Comparison of ENCODE assay signal across 25 mouse cellular contexts in the genomic region with DNA sequence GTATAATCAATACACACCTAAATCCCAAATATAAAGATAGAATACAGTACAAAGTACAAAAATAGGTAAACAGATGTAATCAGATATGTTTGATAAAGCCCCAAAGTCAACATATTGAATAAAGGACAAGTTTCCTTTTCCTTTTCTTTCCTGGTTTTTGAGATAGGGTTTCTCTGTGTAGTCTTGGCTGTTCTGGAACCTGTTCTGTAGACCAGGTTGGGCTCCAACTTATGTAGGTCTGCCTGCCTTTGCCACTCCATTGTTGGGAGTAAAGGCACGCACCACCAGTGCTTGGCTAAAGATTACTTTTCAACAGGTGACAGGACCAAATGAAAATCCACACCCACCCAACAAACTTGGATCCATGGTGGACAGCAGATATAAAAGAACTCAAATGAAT. TPM values are rescaled to one million over a fixed set of nuclear protein-coding genes. Genes with fewer than 3 reads are reported as not detected.
"Had no signal": no experiment of that assay in that cellular context is flagged by ENCODE, and none has a peak within 500 bp of the region (broad histone marks: within the 10 kb centered on the region; RNA-seq: fewer than 3 reads in every experiment).

No protein-coding gene starts in this region.

- H3K27ac ChIP-seq: liver, embryonic 12.5 days; liver, embryonic 14.5 days; midbrain, embryonic 10.5 days; midbrain, embryonic 12.5 days; neural tube, embryonic 13.5 days; neural tube, embryonic 15.5 days had no signal

- H3K36me3 ChIP-seq: liver, embryonic 12.5 days; midbrain, embryonic 10.5 days; midbrain, embryonic 12.5 days; neural tube, embryonic 13.5 days; neural tube, embryonic 15.5 days had no signal

- H3K4me2 ChIP-seq: liver, embryonic 12.5 days; lung, embryonic 14.5 days; midbrain, embryonic 12.5 days; neural tube, embryonic 13.5 days; neural tube, embryonic 15.5 days had no signal

- DNase-seq: lung, adult 18-20 months; lung, embryonic 14.5 days; lung, postnatal 4 days; midbrain, embryonic 14.5 days; retina, postnatal 1 day; right cerebral cortex, adult 18-20 months; right cerebral cortex, postnatal 25 days; right cerebral cortex, postnatal 4 days; spleen, adult 18-20 months; thymus, adult 18-20 months; thymus, postnatal 14 days; thymus, postnatal 36 days had no signal

- H3K9ac ChIP-seq: liver, embryonic 12.5 days; liver, embryonic 14.5 days; lung, embryonic 14.5 days; midbrain, embryonic 12.5 days; neural tube, embryonic 13.5 days; neural tube, embryonic 15.5 days had no signal

- H3K27me3 ChIP-seq: liver, embryonic 12.5 days; midbrain, embryonic 12.5 days; neural tube, embryonic 13.5 days; neural tube, embryonic 15.5 days had no signal

- H3K4me1 ChIP-seq: liver, embryonic 12.5 days; midbrain, embryonic 10.5 days; midbrain, embryonic 12.5 days; neural tube, embryonic 13.5 days; neural tube, embryonic 15.5 days had no signal

- H3K9me3 ChIP-seq: liver, embryonic 12.5 days; neural tube, embryonic 13.5 days; neural tube, embryonic 15.5 days had no signal

- ATAC-seq: liver, embryonic 12.5 days; midbrain, embryonic 16.5 days had no signal

- H3K4me3 ChIP-seq: liver, embryonic 12.5 days; midbrain, embryonic 10.5 days; midbrain, embryonic 12.5 days; myocyte; neural tube, embryonic 13.5 days; neural tube, embryonic 15.5 days had no signal

RNA-seq across cellular contexts. Expression of a gene that starts 35.5 kb away (rescaled TPM):
- polyA plus RNA-seq: liver, embryonic 12.5 days; liver, embryonic 14.5 days; liver, embryonic 16.5 days; lung, embryonic 14.5 days; lung, embryonic 16.5 days; midbrain, embryonic 10.5 days; midbrain, embryonic 12.5 days; midbrain, embryonic 14.5 days; midbrain, embryonic 16.5 days; myocyte; neural tube, embryonic 11.5 days; neural tube, embryonic 13.5 days; neural tube, embryonic 15.5 days; small intestine, adult 2 months; thymus, postnatal 0 days had no signal

RNA-seq across cellular contexts. Expression of a gene that starts 41.4 kb away (rescaled TPM):
- polyA plus RNA-seq: liver, embryonic 12.5 days; liver, embryonic 14.5 days; liver, embryonic 16.5 days; lung, embryonic 14.5 days; lung, embryonic 16.5 days; midbrain, embryonic 10.5 days; midbrain, embryonic 12.5 days; midbrain, embryonic 14.5 days; midbrain, embryonic 16.5 days; myocyte; neural tube, embryonic 11.5 days; neural tube, embryonic 13.5 days; neural tube, embryonic 15.5 days; small intestine, adult 2 months; thymus, postnatal 0 days had no signal
